Mouse (Mus musculus) lung, embryonic 16.5 days (tissue): ENCODE data around the gene Hsf4. TPM values are rescaled to one million over a fixed set of nuclear protein-coding genes. Genes with fewer than 3 reads are reported as not detected.
A peak's percentile ranks its signal among the peaks of the same experiment; 100 is the strongest.

Experiments
- ATAC-seq: fragments of 200-750 bp; cut with Nextera tagmentation; 2 replicates; pipeline ENCODE4 v1.8.0; 2017; ENCODE audit warnings: low read depth, mild to moderate bottlenecking, moderate library complexity
- H3K27ac ChIP-seq: fragments of 300-500 bp; sonication (generic); 2 replicates; pipeline ENCODE4 v1.5.1; 2014; ENCODE audit warnings: mild to moderate bottlenecking, control low read depth, low read length
- H3K27me3 ChIP-seq: fragments of 300-500 bp; sonication (generic); 2 replicates; pipeline ENCODE4 v1.6.1; 2014; ENCODE audit warnings: low read depth, low read length, mixed read lengths; ENCODE audit not compliant: control insufficient read depth, insufficient read depth
- H3K36me3 ChIP-seq: fragments of 300-500 bp; sonication (generic); 2 replicates; pipeline ENCODE4 v1.6.1; 2014; ENCODE audit warnings: low read length; ENCODE audit not compliant: control insufficient read depth, insufficient read depth
- H3K4me1 ChIP-seq: fragments of 300-500 bp; sonication (generic); replicated peaks from 2 replicates; pipeline ENCODE4 v1.6.1; 2014; ENCODE audit warnings: low read length, mixed read lengths; ENCODE audit not compliant: control insufficient read depth, insufficient read depth
- H3K4me2 ChIP-seq: fragments of 300-500 bp; sonication (generic); 2 replicates; pipeline ENCODE4 v1.6.1; 2014; ENCODE audit warnings: low read depth, low read length, control low read depth
- H3K4me3 ChIP-seq: fragments of 300-500 bp; sonication (generic); 2 replicates; pipeline ENCODE4 v1.5.1; 2014; ENCODE audit warnings: mild to moderate bottlenecking, low read length, control low read depth
- H3K9ac ChIP-seq: fragments of 300-500 bp; sonication (generic); 2 replicates; pipeline ENCODE4 v1.6.1; 2014; ENCODE audit warnings: low read length, control low read depth
- H3K9me3 ChIP-seq: fragments of 300-500 bp; sonication (generic); 2 replicates; pipeline ENCODE4 v1.6.1; 2016; ENCODE audit warnings: low read length; ENCODE audit not compliant: control insufficient read depth
- WGBS: fragments of 180-500 bp; shearing (Covaris S2); extraction: QIAGEN DNeasy Blood & Tissue Kit; methylation state at CpG from one replicate; pipeline ENCODE4 v1.1.7; 2014; 5-methylcytosine and 5-hydroxymethylcytosine counted together
- polyA plus RNA-seq: library from polyadenylated mRNA; unstranded; fragments of >200 nt; fragmentation: Nextera tagmentation; extraction: Ambion mirVana; gene quantifications from 2 replicates; pipeline ENCODE4 v1.2.1, GENCODE M21; 2015

Hsf4 gene
- polyA plus RNA-seq, 1 experiment from 2014 or later: 0.65 TPM

DNA sequence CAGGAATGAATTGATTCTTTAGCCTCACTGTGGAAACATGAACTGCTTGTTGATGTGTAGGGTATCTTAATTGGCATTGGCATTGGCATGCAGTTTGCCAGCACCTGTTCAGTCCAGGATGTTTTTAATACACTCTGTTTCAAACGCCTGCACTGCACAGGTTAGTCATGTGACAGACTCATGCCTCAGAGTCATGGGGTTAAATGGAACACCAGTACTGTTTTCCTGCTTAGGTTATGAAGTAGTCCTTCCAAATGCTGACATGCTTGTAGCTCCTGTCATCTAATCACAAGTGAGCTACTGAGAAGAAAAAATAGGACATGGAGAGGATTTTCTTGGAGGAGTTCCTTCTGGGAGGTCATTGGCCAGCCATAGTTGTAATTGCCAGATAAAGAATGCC lies 34.4 kb upstream of the Hsf4 start:
- Histone ChIP-seq H3K9me3 (no peaks in the 10 kb centered on the region), H3K36me3 (peaks cover 10% of the 10 kb centered on the region), H3K9ac (no peak overlapping the region), H3K4me2 (no peak overlapping the region), H3K4me1 (no peaks in the 10 kb centered on the region), H3K27ac (no peak overlapping the region), H3K4me3 (no peak overlapping the region), H3K27me3 (no peaks in the 10 kb centered on the region)
- ATAC-seq: no peak
- 68% methylated on average over 1 of the region's 1 CpGs for WGBS

DNA sequence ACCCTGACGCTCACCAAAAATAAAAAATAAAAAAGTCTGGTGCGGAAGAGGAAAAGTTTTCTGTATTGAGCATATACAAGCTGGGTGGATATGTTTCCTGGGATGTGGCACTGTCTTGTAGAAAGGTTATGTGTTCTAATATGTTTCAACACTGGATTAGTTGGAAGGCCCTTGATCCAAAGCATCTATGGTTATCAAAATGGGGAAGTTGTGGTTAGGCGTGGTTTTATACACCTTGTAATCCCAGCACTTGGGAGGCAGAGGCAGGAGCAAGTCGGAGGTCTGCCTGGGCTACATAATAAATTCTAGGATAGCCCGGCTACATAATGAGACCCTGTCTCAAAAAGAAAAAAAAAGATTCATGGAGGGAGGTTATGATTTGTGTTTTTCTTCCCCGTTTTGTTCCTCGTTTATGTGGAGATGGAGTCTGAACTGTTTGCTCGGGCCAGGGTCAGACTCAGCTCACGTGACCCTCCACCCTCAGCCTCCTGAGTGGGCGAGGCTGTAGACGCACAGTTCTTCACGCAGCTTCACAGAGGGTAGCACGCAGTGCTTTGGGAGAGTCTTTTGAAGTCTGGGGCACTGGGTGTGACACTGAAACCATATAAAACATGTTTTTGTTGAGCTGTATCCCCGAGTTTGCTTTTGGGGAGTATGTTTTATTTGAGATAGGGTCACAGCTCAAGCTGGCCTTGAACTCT lies 32.0 kb upstream of the Hsf4 start:
- H3K4me3 ChIP-seq: no peak overlapping the region
- H3K27me3 ChIP-seq: no peaks in the 10 kb centered on the region
- H3K9me3 ChIP-seq: no peaks in the 10 kb centered on the region
- WGBS: 91% methylated on average over 14 of the region's 14 CpGs
- H3K9ac ChIP-seq: no peak overlapping the region
- peaks cover 25% of the 10 kb centered on the region for H3K36me3 ChIP-seq
- H3K4me1 ChIP-seq: no peaks in the 10 kb centered on the region
- H3K27ac ChIP-seq: no peak overlapping the region
- ATAC-seq: no peak
- no peak overlapping the region for H3K4me2 ChIP-seq

DNA sequence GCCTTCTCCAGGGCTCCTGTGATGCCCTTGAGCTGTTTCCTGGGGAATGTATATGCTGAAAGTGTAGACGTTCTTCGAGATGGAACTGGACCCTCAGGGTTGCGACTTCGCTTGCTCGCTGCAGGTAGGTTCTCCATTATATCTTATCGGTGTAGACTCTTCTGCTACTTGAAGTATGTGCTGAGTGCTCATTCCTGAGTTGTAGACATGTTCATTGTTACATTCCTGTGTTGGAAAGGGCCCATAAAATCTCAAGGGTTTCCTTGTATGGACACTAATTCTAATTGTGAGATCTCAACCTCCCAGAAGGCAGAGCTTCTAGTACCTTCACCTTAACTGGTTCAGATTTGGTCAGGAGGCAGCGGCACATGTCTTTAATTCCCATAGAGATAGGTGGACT lies 28.6 kb upstream of the Hsf4 start:
- Histone ChIP-seq H3K27me3 (no peaks in the 10 kb centered on the region), H3K27ac (no peak overlapping the region), H3K9me3 (no peaks in the 10 kb centered on the region), H3K9ac (no peak overlapping the region), H3K4me2 (no peak overlapping the region), H3K4me1 (no peaks in the 10 kb centered on the region), H3K36me3 (peaks cover 20% of the 10 kb centered on the region), H3K4me3 (no peak overlapping the region)
- 88% methylated on average over 7 of the region's 7 CpGs for WGBS
- ATAC-seq: no peak

DNA sequence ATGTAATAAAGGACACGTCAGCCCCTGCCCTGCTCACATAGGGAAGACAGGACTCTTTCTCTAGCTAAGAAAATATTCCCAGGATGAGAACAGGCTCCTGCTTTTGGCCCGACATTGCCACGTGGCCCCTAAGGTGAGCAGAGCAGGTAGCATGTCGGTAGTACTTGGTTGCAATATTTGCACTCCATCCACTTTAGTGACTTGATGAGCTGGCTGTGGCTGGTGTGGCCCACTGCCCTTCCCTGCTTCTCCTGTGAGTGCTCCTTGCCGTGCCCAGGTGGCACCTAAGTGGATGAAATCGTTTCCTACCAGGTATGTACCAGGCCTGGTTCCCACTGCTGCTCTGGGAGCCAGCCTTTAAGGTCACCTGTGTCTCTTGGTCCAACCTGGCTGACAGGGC lies 17.6 kb upstream of the Hsf4 start:
- ATAC-seq: no peak
- no peak overlapping the region for H3K4me2 ChIP-seq
- H3K4me1 ChIP-seq: peaks cover 9% of the 10 kb centered on the region
- no peaks in the 10 kb centered on the region for H3K9me3 ChIP-seq
- H3K4me3 ChIP-seq: no peak overlapping the region
- H3K27me3 ChIP-seq: no peaks in the 10 kb centered on the region; the same call in 1 of the 2 replicates
- peaks cover 43% of the 10 kb centered on the region for H3K36me3 ChIP-seq
- H3K27ac ChIP-seq: no peak overlapping the region
- WGBS: 84% methylated on average over 6 of the region's 6 CpGs
- no peak overlapping the region for H3K9ac ChIP-seq

DNA sequence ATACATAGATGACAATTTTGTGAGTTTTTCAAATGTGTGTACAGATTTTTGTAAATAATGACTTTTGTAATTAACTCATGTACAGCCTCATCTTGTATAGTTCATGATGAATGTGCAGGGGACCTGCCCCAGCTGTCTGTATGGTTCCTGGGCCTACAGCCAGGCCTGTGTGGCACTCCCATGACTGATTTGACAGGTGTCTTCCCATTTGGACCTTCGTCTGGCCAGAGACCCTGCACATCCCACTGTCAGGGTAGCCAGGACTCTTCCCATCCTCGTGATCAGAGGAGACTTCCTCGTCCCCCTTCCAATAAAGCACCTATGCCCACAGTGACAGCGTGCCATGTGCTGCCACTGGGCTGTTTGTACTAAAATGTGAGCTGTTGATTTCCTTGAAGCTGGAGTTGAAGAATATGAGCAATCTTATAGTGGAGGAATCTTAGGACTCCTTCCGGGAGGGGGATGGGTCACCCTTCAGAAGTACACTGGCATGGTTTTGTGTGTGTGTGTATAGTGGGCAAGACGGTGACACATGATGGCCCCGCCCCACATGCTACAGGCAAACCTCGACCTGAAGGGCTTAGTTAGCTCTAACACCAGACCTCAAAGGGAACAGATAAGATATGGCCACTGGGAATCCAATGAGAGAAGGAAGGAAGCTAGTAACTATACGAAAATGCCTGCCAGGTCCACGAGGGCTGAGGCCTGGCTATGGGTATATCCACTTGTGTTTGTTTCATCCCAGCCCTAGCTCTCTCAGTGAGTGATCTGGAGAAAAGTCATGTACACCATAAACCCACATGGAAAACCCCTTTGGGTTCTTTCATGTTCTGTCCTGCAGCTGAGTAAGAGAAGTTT lies 16.7 kb upstream of the Hsf4 start:
- peak overlapping the region; percentile 69 for H3K4me3 ChIP-seq
- peak overlapping the region; percentile 94 for H3K4me2 ChIP-seq
- WGBS: 74% methylated on average over 10 of the region's 10 CpGs
- H3K27me3 ChIP-seq: peaks cover 5% of the 10 kb centered on the region
- peaks cover 9% of the 10 kb centered on the region for H3K4me1 ChIP-seq
- H3K9me3 ChIP-seq: no peaks in the 10 kb centered on the region
- no peak overlapping the region; the same call in 1 of the 2 replicates for H3K9ac ChIP-seq
- peaks cover 36% of the 10 kb centered on the region for H3K36me3 ChIP-seq
- no peak for ATAC-seq
- H3K27ac ChIP-seq: no peak overlapping the region

DNA sequence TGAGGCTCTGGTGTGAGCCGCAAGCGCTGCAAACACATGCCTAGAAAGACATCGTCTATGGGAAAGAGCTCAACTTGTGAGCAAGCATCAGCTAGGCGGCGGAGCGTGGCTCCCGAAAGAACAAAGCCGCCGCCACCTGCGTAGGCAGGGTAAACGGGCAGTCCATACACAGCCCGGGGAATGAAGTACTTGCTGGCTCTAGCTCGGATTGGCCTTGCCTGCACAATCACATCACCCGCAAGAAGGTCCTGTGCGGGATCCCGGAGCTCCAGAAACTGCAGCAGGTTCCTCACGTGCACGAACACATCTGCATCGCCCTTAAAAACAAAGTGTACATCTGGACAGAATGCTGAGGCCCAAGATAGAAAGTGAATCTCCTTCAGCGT lies 15.8 kb upstream of the Hsf4 start:
- 33% methylated on average over 20 of the region's 20 CpGs for WGBS
- peak overlapping the region; percentile 69 for H3K4me3 ChIP-seq
- H3K4me1 ChIP-seq: peaks cover 11% of the 10 kb centered on the region
- peaks cover 13% of the 10 kb centered on the region for H3K27me3 ChIP-seq
- no peaks in the 10 kb centered on the region for H3K9me3 ChIP-seq
- no peak for ATAC-seq
- H3K9ac ChIP-seq: peak overlapping the region; percentile 73
- peaks cover 30% of the 10 kb centered on the region for H3K36me3 ChIP-seq
- peak overlapping the region; percentile 32; the same call in 1 of the 2 replicates for H3K27ac ChIP-seq
- peak overlapping the region; percentile 94 for H3K4me2 ChIP-seq

DNA sequence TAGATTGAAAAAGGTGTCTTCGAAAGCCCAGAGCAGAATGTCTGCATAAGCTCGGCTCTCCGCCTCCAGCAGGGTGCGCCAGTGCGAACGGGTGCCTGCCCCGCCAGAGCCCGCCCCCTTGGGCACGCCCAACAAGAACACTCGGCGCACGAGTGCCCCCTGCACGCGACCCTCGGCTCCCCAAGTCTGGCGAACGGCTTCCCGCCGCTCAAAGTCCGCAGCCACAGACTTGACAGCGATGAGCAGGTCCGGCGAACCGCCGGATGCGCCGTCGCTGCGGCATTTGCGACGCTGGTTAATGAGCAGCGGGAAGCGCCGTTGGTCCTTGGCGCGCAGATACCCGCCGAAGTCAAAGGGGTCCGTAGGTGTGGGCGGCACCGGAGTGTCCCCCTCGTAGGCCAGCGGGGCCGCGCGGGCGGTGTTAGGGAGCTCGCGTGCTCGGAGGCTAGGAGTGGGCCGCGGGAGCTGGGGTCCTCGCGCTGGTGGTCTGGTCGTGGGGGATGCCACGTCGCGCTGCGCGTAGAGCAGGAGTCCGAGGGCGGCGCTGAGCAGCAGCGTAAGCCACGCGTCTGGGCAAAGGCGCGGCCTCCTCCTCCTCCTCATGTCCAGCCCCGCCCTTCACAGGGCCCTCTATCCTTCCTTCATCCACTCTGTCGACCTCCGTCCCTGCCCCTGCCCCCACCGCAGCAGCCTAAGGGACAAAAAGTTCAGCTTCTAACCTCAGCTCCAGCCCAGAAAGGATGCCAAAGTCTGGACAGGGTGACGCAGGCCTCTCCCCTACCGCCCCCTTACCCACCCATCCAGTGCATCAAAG lies 15.2 kb upstream of the Hsf4 start:
- no peaks in the 10 kb centered on the region for H3K9me3 ChIP-seq
- H3K9ac ChIP-seq: peak overlapping the region; percentile 73
- under 1% methylated on average over 72 of the region's 74 CpGs for WGBS
- peak overlapping the region; percentile 92 for H3K27ac ChIP-seq
- peak overlapping the region; percentile 69 for H3K4me3 ChIP-seq
- peaks cover 19% of the 10 kb centered on the region for H3K27me3 ChIP-seq
- H3K36me3 ChIP-seq: peaks cover 24% of the 10 kb centered on the region
- ATAC-seq: peak; percentile 92
- H3K4me2 ChIP-seq: peak overlapping the region; percentile 94
- peaks cover 17% of the 10 kb centered on the region for H3K4me1 ChIP-seq

DNA sequence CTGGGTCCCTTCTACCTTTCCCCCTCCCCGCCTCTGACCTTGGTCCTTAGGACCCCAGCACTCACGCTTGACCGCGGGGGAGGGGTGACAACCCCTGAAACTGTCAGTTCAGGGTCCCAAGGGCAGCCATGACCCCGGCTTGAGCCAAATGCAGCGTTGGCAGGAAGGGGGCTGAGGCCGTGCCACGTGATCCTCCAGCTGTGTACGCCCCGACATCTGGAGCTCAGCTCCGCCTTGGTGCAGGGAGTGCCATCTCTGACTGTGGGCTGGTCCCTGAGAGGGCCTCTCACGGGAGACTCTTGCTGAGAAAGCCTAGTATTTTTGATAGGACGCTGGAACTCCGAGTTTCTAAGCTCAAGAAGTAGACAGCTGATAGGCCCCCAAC lies 14.6 kb upstream of the Hsf4 start, which contains the start of gene B3gnt9:
B3gnt9 (minus strand) TSS at position 188 of the 385 bp plus-strand sequence.
- 2% methylated on average over 14 of the region's 14 CpGs for WGBS
- peak within 1 kb of the TSS; percentile 94 for H3K4me2 ChIP-seq
- H3K27me3 ChIP-seq: peaks cover 23% of the 10 kb centered on the region
- peak within 1 kb of the TSS; percentile 92 for H3K27ac ChIP-seq
- ATAC-seq: peak; percentile 83
- H3K9ac ChIP-seq: peak within 1 kb of the TSS; percentile 73
- peaks cover 23% of the 10 kb centered on the region for H3K4me1 ChIP-seq
- H3K36me3 ChIP-seq: peaks cover 20% of the 10 kb centered on the region
- peak within 1 kb of the TSS; percentile 69 for H3K4me3 ChIP-seq
- no peaks in the 10 kb centered on the region for H3K9me3 ChIP-seq
